Mouse (Mus musculus): ENCODE data around the gene Clec11a. TPM values are rescaled to one million over a fixed set of nuclear protein-coding genes. Genes with fewer than 3 reads are reported as not detected.
A peak's percentile ranks its signal among the peaks of the same experiment; 100 is the strongest.

Gene Clec11a
- polyA plus RNA-seq, 1 experiment: 2.4 TPM

DNA sequence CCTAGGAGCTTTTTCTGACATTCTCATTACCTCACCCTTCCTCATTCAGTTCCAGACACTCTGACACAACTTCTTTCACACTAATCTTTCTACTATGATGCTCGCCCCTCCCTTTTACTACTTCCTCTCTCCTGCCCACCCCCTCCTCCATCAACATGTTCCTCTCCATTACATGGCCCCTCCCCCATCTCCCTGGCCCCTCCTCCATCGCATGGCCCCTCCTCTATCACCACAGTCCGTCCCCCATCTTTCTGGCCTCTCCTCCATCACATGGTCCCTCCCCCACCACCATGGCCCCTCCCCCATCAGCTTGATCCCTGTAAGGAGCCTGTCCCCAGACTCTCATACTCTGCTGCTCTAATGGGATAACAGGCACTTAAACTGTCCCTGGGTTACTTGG is 42.3 kb upstream of the Clec11a start:
- no peak overlapping the region for H3K27ac ChIP-seq (ENCODE audit: insufficient read depth, low read length)
- H3K4me1 ChIP-seq (ENCODE audit: control insufficient read depth, insufficient read depth, low read length): peaks cover 4% of the 10 kb centered on the region; the same call in 1 of the 2 replicates
- TF ChIP-seq CTCF (IDR thresholded peaks at IDR 0.05; ENCODE audit: borderline replicate concordance, insufficient read depth, low read depth, low read length): no peak
- TF ChIP-seq POLR2A (IDR thresholded peaks at IDR 0.05; ENCODE audit: borderline replicate concordance, insufficient read depth, low read length): no peak
- WGBS: 34% methylated on average over 3 of the region's 3 CpGs
- H3K4me3 ChIP-seq (replicated peaks; ENCODE audit: insufficient read depth, low read depth, low read length): no peak overlapping the region
- no peak for DNase-seq
- no peaks in the 10 kb centered on the region; the same call in 1 of the 2 replicates for H3K27me3 ChIP-seq (ENCODE audit: control insufficient read depth, insufficient read depth, low read length)

GRCm38 (mm10) chr7:44344622-44345021 is 37.9 kb upstream of the Clec11a start:
- WGBS: 63% methylated on average over 12 of the region's 12 CpGs
- Histone ChIP-seq H3K27ac (ENCODE audit: insufficient read depth, low read length) (no peak overlapping the region), H3K4me3 (replicated peaks; ENCODE audit: insufficient read depth, low read depth, low read length) (no peak overlapping the region), H3K4me1 (ENCODE audit: control insufficient read depth, insufficient read depth, low read length) (0 out of 2 replicates have a peak, but pooled peaks cover 5% of the 10 kb centered on the region), H3K27me3 (ENCODE audit: control insufficient read depth, insufficient read depth, low read length) (no peaks in the 10 kb centered on the region)
- DNase-seq: no peak
- TF ChIP-seq POLR2A (IDR thresholded peaks at IDR 0.05; ENCODE audit: borderline replicate concordance, insufficient read depth, low read length): no peak
- no peak for TF ChIP-seq CTCF (IDR thresholded peaks at IDR 0.05; ENCODE audit: borderline replicate concordance, insufficient read depth, low read depth, low read length)

DNA sequence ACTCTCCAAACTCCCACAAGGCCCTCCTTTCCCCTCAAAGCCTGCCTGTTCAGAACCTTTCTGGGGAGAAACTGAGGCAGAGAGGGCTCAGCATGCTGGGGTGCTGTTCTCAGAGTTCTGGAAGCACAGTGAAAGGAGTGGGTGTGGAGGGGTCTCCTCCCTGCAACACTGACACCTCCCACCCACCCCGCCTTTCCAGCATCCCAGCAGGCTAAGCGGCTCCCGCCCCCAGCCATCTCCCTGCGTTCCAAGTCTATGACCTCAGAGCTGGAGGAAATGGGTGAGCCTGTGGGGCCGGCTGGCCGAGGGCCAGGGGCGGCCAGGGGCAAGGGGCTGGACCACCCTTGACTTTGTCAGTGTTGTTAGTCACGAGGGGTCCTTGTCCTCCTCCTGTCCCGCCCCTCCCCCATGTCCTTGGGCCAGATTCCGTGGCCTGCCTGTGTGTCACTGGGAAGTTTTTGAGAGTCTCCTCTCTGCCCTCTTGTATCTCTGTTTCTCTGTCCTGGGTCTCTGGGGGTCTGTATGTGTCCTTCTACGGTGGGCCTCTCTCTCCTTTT is 36.8 kb upstream of the Clec11a start:
- Histone ChIP-seq H3K27me3 (ENCODE audit: control insufficient read depth, insufficient read depth, low read length) (no peaks in the 10 kb centered on the region), H3K27ac (ENCODE audit: insufficient read depth, low read length) (no peak overlapping the region), H3K4me3 (replicated peaks; ENCODE audit: insufficient read depth, low read depth, low read length) (no peak overlapping the region), H3K4me1 (ENCODE audit: control insufficient read depth, insufficient read depth, low read length) (0 out of 2 replicates have a peak, but pooled peaks cover 8% of the 10 kb centered on the region)
- DNase-seq: no peak
- TF ChIP-seq CTCF (IDR thresholded peaks at IDR 0.05; ENCODE audit: borderline replicate concordance, insufficient read depth, low read depth, low read length) (no peak), POLR2A (IDR thresholded peaks at IDR 0.05; ENCODE audit: borderline replicate concordance, insufficient read depth, low read length) (no peak)
- WGBS: 28% methylated on average over 11 of the region's 11 CpGs

- 62% methylated on average over 5 of the region's 5 CpGs for WGBS
- peaks cover 18% of the 10 kb centered on the region for H3K4me1 ChIP-seq (ENCODE audit: control insufficient read depth, insufficient read depth, low read length)
- DNase-seq: no peak
- H3K27me3 ChIP-seq (ENCODE audit: control insufficient read depth, insufficient read depth, low read length): no peaks in the 10 kb centered on the region
- H3K27ac ChIP-seq (ENCODE audit: insufficient read depth, low read length): no peak overlapping the region
- no peak overlapping the region for H3K4me3 ChIP-seq (replicated peaks; ENCODE audit: insufficient read depth, low read depth, low read length)
- TF ChIP-seq CTCF (IDR thresholded peaks at IDR 0.05; ENCODE audit: borderline replicate concordance, insufficient read depth, low read depth, low read length) (no peak), POLR2A (IDR thresholded peaks at IDR 0.05; ENCODE audit: borderline replicate concordance, insufficient read depth, low read length) (no peak)
Measured at GRCm38 (mm10) chr7:44341714-44342113, 35.0 kb upstream of the Clec11a start.

GRCm38 (mm10) chr7:44341119-44341518 is 34.4 kb upstream of the Clec11a start:
- no peak overlapping the region for H3K27ac ChIP-seq (ENCODE audit: insufficient read depth, low read length)
- no peak for TF ChIP-seq POLR2A (IDR thresholded peaks at IDR 0.05; ENCODE audit: borderline replicate concordance, insufficient read depth, low read length)
- no peak for TF ChIP-seq CTCF (IDR thresholded peaks at IDR 0.05; ENCODE audit: borderline replicate concordance, insufficient read depth, low read depth, low read length)
- no peak for DNase-seq
- 83% methylated on average over 10 of the region's 10 CpGs for WGBS
- H3K4me1 ChIP-seq (ENCODE audit: control insufficient read depth, insufficient read depth, low read length): peaks cover 18% of the 10 kb centered on the region
- H3K4me3 ChIP-seq (replicated peaks; ENCODE audit: insufficient read depth, low read depth, low read length): no peak overlapping the region
- H3K27me3 ChIP-seq (ENCODE audit: control insufficient read depth, insufficient read depth, low read length): no peaks in the 10 kb centered on the region

DNA sequence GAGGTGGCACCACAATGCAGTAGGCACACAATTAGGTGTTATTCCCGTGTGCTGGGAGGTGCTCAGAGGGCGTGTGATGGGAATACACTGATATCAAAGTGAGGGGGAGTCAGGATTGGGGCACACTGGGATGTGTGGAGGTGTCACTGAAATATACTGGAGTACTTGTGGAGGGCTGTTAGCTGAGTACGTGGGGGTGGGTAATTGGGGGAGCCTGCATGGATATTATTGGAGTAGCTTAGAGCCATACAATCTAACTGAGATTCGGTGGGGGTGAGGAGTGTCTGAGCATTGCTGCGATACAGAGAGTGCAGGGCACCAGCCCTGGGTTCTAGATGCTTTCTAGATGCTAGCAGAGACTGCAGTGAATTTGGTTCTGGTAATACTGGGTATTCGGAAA is 33.5 kb upstream of the Clec11a start:
- peaks cover 19% of the 10 kb centered on the region for H3K4me1 ChIP-seq (ENCODE audit: control insufficient read depth, insufficient read depth, low read length)
- DNase-seq: no peak
- WGBS: 77% methylated on average over 6 of the region's 6 CpGs
- H3K27me3 ChIP-seq (ENCODE audit: control insufficient read depth, insufficient read depth, low read length): no peaks in the 10 kb centered on the region
- H3K4me3 ChIP-seq (replicated peaks; ENCODE audit: insufficient read depth, low read depth, low read length): no peak overlapping the region
- H3K27ac ChIP-seq (ENCODE audit: insufficient read depth, low read length): no peak overlapping the region
- TF ChIP-seq POLR2A (IDR thresholded peaks at IDR 0.05; ENCODE audit: borderline replicate concordance, insufficient read depth, low read length) (no peak), CTCF (IDR thresholded peaks at IDR 0.05; ENCODE audit: borderline replicate concordance, insufficient read depth, low read depth, low read length) (no peak)

GRCm38 (mm10) chr7:44337121-44337849 is 30.6 kb upstream of the Clec11a start:
- WGBS: 2% methylated on average over 32 of the region's 32 CpGs
- DNase-seq: peak; percentile 52 to 64
- TF ChIP-seq POLR2A (IDR thresholded peaks at IDR 0.05; ENCODE audit: borderline replicate concordance, insufficient read depth, low read length) (no peak), CTCF (IDR thresholded peaks at IDR 0.05; ENCODE audit: borderline replicate concordance, insufficient read depth, low read depth, low read length) (no peak)
- Histone ChIP-seq H3K27ac (ENCODE audit: insufficient read depth, low read length) (peak overlapping the region; percentile 62), H3K4me3 (replicated peaks; ENCODE audit: insufficient read depth, low read depth, low read length) (peak overlapping the region; percentile 90), H3K27me3 (ENCODE audit: control insufficient read depth, insufficient read depth, low read length) (no peaks in the 10 kb centered on the region), H3K4me1 (ENCODE audit: control insufficient read depth, insufficient read depth, low read length) (peaks cover 24% of the 10 kb centered on the region)
